Mouse (Mus musculus) liver, embryonic 14.5 days (tissue): Measurements from ENCODE around the gene Casp7.

Experiments
- CTCF ChIP-seq: IDR thresholded peaks from 2 replicates; pipeline ENCODE4 v1.5.1; 2016; ENCODE audit warnings: antibody characterized with exemption, low read depth, control low read depth
- EP300 ChIP-seq: IDR thresholded peaks from 2 replicates; pipeline ENCODE4 v1.6.1; 2016; ENCODE audit warnings: antibody characterized with exemption, low read depth

DNA sequence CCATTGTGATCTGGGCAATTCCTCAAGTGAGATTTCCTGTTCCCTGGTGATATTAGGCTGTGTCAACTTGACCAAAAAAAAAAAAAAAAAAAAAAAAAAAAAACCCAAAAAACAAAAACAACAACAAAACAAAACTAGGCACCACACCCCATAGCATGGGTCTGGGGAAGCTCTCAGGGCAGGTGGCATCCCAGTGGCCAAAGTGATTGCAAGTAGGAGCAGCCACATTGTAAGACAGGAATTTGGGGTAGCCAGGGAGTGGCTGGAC, 1.5 kb downstream of the Casp7 start:
- no peak for TF ChIP-seq CTCF
- TF ChIP-seq EP300: no peak
